Mouse (Mus musculus): ENCODE data around the gene Mical3.

The Mical3 gene

GRCm38 (mm10) chr6:121130773-121131172, at the start of gene Mical3:
TSS of gene Mical3 (minus strand) at chr6:121130999.
- peak; percentile 52 to 68 for DNase-seq (ENCODE audit: low spot score in 2 of 2)

DNA sequence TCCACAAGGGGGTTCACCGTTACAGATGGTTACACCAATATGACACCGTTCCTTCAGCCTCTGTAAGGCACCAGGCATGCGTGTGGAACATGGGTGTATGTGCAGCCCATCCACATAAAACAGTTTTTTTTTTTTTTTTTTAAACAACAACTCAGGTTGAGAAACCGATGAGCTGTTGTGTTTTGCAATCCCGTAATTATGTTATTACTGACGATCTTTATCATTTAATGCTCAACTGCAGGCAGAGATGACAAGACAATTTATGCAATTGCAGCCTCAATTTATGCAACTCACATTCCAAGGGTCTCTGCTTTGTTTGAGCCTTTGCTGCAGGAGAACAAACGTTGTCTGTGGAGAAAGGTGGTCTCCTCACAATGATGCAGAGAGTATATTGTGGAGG, 49.0 kb upstream of the Mical3 start:
- no peak for DNase-seq (ENCODE audit: low spot score in 2 of 2)

- DNase-seq (ENCODE audit: low spot score in 2 of 2) = peak in 1 of 2 experiments; percentile 68
Measured at GRCm38 (mm10) chr6:121178700-121179358, 48.0 kb upstream of the Mical3 start.

DNA sequence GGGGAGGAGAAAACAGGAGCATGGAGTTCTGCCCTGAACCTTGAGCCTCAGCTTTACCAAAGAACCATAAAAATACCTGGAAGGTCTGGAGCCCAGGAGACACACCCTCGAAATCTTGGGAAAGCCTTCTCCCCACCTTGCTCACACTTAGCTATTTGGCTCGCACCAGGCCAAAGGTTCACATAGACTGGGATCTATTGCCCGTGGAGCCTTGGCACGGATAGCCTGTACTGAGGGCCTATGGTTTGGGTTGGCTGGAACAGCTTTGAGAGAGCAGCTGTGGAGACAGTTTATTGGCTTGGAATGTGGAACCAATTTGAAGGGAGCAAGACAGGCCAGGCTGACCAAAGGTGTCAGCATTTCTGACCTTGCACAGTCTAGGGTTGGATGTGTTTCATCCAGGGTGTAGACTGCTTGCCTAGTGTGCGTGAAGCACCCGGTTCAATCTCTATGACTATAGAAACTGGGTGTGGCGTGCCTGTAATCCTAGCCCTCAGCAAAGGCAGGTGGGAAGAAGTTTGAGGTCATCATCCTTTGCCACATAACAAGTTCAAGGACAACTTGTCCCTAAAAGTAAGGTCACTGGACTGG, 46.4 kb upstream of the Mical3 start:
- no peak for DNase-seq (ENCODE audit: low spot score in 2 of 2)

DNA sequence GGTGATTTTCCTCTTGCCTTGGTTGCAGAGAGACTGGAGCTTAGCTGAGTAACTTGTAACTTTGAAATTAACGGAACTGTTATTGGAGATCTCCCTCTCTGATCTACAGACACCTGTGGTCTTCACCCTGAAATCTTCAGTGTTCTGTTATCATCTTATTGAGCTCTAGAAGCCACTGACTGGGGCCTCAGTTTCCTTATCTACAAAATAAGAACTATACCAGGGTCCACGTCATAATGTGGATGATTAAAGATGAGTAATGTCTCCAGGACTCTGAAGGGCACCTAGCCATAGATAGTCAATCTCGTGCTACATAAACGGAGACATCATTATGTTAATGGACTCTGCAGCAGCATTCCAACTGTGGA, 45.9 kb upstream of the Mical3 start:
- no peak for DNase-seq (ENCODE audit: low spot score in 2 of 2)

DNA sequence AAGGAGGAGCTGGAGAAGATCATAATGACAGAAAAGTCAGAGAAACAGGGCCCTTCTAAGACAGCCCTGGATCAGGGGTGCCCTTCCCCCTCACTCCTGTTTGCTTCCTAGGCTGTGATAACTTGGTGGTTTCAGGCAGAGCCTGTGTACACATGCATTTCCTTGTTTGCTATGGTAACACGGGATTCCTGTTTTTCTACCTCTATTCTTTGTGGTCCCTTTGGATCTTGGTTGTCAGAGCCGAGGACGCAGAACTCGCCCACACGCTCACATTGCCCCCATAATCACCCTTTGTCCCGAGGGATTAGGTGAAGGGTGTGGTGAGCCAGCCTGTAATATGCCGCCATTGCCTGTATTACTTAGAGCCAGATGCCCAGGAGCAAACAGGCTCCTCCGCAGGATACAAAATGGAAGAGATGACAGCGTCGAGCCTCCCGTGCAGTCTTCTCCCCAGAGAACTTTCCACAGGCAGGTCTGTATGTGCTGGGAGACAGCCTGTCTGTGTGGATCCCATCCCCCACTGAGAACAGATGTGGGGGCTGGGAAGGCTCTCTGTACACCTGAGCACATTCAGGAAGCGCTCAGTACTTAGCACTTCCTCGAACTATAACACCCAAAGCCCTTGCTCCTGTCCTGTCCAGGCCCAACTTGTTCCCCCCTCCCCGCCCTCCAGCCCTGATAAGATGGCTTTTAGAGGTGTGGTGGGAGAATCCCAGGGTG, 45.4 kb upstream of the Mical3 start:
- DNase-seq (ENCODE audit: low spot score in 2 of 2) = no peak

DNA sequence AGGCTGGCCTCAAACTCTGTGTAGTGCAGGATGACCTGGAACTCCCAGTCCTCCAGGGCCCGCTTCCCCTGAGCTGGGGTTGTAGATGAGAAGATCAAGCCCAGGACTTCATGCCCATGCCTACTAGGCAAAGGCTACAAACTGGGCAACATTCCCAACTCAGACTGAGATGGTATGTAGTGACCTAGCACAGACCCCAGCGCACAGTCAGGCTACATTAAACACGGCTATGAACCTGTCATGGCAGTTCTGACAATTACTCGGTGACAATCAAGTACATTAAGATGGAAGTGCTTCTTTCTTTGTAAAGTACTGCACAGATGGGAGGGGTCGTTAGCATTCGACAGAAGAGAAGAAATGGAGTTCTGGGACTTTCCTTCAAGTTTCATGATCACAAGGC, 44.0 kb upstream of the Mical3 start:
- no peak for DNase-seq (ENCODE audit: low spot score in 2 of 2)

GRCm38 (mm10) chr6:121173471-121173870, 42.7 kb upstream of the Mical3 start:
- no peak for DNase-seq (ENCODE audit: low spot score in 2 of 2)

DNA sequence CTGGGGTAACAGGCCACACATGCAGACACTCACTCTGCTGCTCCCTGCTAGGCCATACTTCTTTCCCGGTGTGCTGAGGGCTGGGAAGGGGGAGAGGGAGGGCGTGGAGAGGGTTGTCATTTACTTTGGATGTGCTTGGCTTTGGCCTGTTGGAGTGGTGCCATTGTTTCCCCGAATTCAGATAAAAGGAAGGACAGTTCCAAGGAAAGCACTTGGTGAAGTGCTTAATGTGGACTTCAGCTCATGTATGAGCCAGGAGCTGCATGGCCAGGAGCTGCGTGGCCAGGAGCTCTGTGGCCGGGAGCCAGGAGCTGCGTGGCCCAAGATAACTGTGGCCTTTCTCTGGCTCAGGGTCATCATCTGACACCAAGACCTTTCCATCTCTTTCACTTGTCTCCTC, 40.3 kb upstream of the Mical3 start:
- no peak for DNase-seq (ENCODE audit: low spot score in 2 of 2)

DNA sequence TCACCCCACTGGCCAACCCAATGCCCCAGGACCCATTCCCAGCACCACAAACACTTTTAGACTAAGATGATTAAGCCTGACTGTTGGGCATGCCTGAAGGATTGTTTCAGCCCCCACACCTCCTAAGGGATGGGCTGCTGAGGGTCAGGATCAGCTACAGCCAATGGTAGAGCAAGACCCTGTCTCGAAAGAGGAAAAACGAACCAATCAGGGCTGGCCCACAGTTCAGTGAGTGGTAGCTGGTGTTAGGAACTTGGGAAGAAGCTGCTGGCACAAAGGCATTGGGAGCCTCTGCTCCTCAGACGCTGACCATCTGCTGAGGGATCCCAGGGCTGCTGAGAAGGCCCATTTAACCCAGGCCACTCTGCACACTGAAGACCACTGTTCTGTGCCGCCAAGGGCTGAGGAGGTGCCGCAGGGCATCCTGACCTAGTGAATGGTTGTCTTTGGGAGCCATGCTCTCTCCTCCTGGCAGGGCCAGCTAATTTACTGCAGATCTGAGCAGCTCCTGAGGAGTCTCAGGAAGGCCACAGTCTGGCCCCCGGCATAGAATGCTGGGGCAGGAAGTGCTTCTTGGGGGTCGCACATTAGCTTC, 36.7 kb upstream of the Mical3 start:
- no peak for DNase-seq (ENCODE audit: low spot score in 2 of 2)

DNA sequence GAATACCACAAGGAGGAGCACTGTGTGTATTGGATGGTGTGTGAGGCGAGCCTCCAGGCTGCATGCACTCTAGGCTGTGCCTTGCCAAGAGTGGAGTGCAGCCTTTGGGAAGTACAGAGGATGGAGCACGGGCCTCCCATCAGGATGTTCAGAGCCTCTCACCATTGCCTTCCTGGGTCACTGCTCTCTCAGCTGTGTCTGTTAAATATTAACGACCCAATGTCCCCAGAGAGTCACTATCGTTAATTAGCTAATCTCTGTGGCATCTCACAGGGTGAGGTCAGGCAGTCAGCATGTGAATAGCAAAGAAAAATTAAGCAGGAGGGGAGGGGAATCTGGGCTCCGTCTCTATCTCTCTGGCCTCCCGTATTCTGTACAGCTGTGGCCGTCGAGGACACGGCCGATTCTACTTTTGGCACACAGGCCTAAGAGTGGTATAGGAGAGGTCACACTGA, 35.3 kb upstream of the Mical3 start:
- no peak for DNase-seq (ENCODE audit: low spot score in 2 of 2)

DNA sequence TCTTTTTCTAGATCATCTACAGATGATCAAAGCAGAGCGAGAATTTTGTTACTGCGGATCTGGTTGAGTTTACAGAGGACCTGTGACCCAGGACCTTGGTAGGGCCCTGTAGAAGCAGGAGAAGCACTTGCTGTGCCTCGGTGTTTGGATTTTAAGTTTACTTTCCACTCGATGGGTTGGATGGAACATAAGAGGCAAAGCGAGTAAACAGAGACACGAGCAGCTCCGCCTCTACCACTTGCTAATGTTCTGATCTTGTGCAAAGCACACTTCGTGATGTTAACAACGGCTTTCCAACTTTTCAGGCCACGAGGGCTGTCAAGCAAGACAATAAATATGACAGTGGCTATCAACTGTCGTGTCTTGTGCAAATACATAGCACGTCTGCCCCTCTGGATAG, 31.8 kb upstream of the Mical3 start:
- DNase-seq (ENCODE audit: low spot score in 2 of 2) = no peak

DNA sequence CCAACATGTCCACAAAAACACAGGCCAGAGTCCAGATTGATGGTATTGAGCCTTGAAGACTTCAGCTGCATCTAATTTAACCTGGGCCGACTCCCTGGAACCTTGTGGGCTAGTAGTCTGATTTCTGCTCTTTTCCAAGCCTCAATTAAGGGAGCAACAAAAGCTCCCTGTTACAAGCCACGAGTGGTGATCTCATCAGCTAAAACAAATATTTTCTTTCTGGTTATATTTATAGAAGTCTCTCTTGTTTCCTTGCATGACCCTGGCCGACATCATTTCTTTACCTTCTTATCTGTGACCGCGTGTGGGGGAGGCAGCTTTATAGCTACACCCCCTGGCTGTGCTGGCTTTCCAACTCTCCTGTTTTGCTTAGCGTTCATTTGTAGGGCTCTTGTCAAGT, 29.3 kb upstream of the Mical3 start:
- DNase-seq (ENCODE audit: low spot score in 2 of 2) = no peak

GRCm38 (mm10) chr6:121159616-121160015, 28.8 kb upstream of the Mical3 start:
- DNase-seq (ENCODE audit: low spot score in 2 of 2) = no peak

DNA sequence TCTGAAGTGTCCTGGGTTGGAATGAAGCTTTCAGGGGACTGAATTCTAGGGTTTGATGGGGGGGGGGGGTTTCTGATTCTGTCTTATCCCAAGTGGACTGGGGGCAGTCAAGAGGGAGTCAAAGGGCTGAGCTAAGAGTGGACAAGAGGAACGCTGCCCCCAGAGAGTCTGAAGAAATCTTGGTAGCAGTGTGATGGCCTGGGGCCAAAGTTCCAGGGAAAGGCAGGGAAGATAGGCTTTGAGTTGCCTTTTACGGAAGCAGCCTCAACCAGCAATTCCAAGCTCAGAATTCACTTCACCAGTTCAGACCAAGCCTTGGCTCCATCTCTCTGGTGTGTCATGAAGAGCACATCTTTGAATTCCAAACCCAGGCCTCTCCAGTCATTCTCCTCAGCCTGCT, 25.2 kb upstream of the Mical3 start:
- no peak for DNase-seq (ENCODE audit: low spot score in 2 of 2)

- DNase-seq (ENCODE audit: low spot score in 2 of 2) = no peak
Measured at GRCm38 (mm10) chr6:121154451-121155300, 23.9 kb upstream of the Mical3 start.

- DNase-seq (ENCODE audit: low spot score in 2 of 2) = no peak
Measured at GRCm38 (mm10) chr6:121153177-121153576, 22.4 kb upstream of the Mical3 start.

DNA sequence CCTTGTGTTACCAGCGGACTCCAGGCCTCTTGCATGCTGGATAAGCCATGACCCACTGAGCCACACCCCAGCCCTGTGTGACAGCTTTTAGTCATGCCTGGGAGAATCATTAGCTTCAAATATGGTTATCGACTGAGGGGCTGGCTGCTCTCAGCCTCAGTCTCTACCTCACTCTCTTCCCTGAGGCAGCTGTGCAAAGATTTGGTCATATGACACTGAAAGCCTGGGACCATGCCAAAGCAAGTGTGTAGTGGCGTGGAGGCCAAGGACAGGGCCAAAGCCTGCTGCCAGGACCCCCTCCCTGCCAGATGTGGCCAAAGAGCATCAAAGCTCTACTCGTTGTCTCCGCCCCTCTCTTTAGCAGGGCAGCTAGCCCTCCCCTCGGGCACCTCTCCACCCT, 20.9 kb upstream of the Mical3 start:
- no peak for DNase-seq (ENCODE audit: low spot score in 2 of 2)

DNA sequence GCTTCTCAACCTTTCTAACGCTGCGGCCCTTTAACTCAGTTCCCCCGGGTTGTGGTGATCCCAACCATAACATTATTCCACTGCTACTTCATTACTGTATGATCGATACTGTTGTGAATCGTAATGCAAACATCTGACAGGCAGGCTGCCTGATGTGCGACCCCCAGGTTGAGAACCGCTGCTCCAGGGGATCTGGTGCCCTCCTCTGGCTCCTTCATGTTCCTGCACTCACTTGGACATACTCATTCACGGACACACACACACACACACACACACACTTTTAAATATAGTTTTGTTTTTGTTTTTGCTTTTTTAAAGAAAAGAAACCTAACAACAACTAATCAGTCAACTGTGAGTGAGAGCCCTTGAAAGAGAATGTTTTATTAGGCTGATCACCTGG, 19.3 kb upstream of the Mical3 start:
- DNase-seq (ENCODE audit: low spot score in 2 of 2) = no peak

DNA sequence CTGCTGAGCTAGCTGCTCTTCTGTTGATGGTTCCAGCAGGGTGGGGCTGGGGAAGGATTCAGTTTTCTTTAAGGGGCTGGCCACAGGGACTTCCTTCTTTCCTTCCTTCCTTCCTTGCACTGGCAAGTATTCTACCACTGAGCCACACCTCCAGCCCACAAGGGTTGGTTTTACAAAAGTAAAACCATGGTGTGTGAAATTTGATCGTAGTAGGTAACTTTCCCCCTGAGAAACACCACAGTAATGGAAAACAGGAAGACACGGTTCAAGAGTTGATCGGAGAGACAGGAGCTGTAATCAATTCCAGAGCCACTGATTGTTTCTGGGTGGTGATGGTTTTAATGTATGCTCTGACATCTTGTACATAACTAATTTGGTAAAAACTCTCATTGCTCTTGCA, 18.6 kb upstream of the Mical3 start:
- DNase-seq (ENCODE audit: low spot score in 2 of 2) = no peak

GRCm38 (mm10) chr6:121148360-121148759, 17.6 kb upstream of the Mical3 start:
- DNase-seq (ENCODE audit: low spot score in 2 of 2) = no peak

DNA sequence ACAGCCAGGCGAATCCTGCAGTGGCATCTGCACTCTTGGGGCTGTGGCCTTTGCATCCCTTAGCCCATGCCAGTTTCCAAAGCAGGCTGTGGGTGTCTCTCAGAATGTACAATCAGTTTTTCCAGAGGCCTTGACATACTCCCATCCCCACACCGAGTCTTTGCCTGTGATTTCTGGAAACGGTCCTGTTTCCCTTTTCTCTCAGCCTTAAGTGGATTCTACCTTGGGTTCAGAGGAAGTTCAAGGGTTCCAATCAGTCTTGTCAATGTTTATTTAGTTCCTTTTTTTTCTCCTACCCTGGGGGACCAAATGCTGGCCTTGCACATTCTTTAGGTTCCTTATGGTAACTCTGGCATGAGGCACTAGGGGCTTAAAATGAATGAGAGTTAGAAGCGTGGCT, 16.0 kb upstream of the Mical3 start:
- DNase-seq (ENCODE audit: low spot score in 2 of 2) = no peak
